Mouse (Mus musculus) kidney, adult 2 months (tissue): ENCODE measurements around the gene Megf11.

Experiments used
- CTCF ChIP-seq: fragments of 200-500 bp; conservative IDR thresholded peaks from 2 replicates; pipeline ENCODE4 v1.5.1; 2011; ENCODE audit warnings: low read depth, mild to moderate bottlenecking, control low read depth, low read length, moderate library complexity, mixed read lengths; ENCODE audit not compliant: insufficient read depth, insufficient read length
- POLR2A ChIP-seq: fragments of 200-500 bp; IDR thresholded peaks from one replicate; pipeline ENCODE4 v1.6.1; 2011; ENCODE audit warnings: low read depth, low read length, control low read depth

DNA sequence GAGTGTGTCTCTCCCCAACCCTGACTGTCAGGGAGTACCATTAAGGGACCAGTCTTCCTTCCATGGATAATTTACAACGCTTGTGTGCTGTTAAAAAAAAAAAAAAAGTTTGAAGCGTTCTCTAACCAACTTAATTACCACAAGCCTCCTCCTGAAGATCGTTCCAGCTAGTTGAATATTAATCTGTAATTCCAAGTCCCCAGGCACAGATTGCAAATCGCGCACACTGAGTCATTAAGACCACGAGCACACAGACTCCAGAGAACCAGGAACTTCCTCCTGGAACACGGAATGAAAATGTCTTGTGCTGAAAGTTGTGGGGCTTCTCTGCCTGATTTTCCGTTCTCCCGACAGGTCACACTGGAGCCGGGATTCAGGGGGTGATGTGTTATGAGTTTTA is 234.0 kb downstream of the Megf11 start:
- TF ChIP-seq POLR2A, result no peak
- TF ChIP-seq CTCF, result no peak
